Mouse (Mus musculus) activated CD4-positive, CD25-positive, alpha-beta regulatory T cell, adult 4 months (primary cell): Measurements from ENCODE around the gene Wdr44. TPM values are rescaled to one million over a fixed set of nuclear protein-coding genes. Genes with fewer than 3 reads are reported as not detected.
"Not testable (repeated sequence)": the region's sequence is repeated elsewhere in the genome, so short reads cannot be mapped to it uniquely, and the experiment has no call there.

Experiments used
- ATAC-seq: one replicate; pipeline ENCODE4 v1.8.0; 2017
- polyA plus RNA-seq, 2 experiments: library from polyadenylated mRNA; unstranded; fragments of 100-300 nt; shearing (Covaris generic); gene quantifications; one replicate each; pipeline ENCODE4 v1.2.1; 2017

Wdr44 gene
- polyA plus RNA-seq = 10 to 100 TPM; 30.2 to 34.1 TPM

- ATAC-seq = peak; percentile 89
These were observed at the start of gene Wdr44 for GRCm38 (mm10) chrX:23692722-23693442. Gene Wdr44, plus strand, starts transcription at chrX:23693051.

DNA sequence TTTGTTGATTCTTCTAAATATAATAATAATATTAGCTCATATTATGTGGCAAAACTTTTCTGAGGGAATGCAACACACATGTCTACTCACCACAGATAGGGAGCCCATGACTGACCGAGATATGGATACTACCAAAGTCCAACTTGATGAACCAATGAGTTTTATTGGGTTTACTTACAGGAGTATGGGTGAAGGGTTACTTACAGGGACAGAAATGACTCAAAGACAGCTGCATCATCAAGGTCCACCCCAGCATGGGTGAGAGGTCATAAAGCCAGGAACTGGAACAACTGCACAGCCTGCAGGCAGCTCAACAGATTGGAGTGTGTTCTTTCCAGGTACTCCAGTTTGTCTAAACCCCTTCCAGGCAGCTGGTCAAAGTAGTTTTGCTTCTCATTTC, 44.5 kb upstream of the Wdr44 start:
- ATAC-seq = no peak

GRCm38 (mm10) chrX:23662216-23662615, 30.6 kb upstream of the Wdr44 start:
- ATAC-seq = no peak

DNA sequence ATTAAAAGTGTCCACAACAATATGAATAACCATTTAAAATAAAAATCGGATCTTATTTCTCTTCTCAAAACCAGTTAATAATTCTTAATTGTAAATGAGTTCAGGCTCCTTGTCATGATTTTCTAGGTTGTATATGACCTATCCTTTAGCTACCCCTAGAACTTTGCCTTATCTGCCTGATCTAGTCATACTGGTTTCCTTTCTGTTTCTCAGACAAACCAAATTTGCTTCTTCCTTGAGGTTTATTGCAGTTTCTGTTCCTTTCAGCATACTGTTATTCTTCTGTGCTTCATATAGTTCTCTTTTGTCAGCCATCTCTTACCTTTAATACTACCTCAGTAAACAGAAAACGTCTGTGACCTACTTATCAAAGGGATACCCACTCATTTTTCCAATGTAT, 19.7 kb upstream of the Wdr44 start:
- ATAC-seq = peak; percentile 40

GRCm38 (mm10) chrX:23675450-23675849, 17.4 kb upstream of the Wdr44 start:
- ATAC-seq = no peak

DNA sequence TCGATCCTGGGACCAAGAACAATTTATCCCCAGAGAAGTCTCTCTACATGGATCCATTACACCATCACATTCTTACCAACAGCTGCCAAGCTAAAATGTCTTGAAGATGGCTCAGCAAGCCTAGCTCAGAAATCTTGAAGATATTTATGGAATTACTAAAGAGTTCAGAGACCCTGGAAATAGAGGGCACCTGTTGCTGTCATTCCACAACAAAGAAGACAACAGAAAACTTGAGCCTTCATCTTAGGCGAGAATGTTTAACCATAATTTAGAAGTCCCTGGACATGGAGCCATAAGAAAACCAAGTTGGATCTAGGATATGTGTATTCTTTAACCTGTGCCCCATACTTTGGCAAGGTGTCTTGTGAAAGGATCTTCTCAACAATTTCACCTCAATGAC, 16.3 kb upstream of the Wdr44 start:
- ATAC-seq = no peak

GRCm38 (mm10) chrX:23677511-23677910, 15.3 kb upstream of the Wdr44 start:
- ATAC-seq = no peak

DNA sequence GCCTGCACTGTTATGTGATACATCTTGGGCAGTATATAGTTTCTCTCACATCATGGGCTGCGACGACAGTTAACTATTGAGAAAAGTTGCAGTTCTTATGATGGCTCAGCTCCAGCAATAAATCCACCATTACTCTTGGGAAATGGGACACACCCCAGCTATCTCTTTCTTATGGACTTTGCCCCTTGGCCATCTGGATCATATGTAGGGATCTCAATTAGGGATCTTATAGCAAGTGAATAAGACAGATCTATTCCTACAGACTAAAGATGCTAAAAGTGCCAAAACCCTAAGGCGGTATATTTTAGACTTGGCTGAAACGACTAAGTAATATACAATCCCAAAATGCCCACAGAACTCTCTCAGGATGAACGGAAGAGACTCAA, 522 bp upstream of the Wdr44 start:
- ATAC-seq = no peak

DNA sequence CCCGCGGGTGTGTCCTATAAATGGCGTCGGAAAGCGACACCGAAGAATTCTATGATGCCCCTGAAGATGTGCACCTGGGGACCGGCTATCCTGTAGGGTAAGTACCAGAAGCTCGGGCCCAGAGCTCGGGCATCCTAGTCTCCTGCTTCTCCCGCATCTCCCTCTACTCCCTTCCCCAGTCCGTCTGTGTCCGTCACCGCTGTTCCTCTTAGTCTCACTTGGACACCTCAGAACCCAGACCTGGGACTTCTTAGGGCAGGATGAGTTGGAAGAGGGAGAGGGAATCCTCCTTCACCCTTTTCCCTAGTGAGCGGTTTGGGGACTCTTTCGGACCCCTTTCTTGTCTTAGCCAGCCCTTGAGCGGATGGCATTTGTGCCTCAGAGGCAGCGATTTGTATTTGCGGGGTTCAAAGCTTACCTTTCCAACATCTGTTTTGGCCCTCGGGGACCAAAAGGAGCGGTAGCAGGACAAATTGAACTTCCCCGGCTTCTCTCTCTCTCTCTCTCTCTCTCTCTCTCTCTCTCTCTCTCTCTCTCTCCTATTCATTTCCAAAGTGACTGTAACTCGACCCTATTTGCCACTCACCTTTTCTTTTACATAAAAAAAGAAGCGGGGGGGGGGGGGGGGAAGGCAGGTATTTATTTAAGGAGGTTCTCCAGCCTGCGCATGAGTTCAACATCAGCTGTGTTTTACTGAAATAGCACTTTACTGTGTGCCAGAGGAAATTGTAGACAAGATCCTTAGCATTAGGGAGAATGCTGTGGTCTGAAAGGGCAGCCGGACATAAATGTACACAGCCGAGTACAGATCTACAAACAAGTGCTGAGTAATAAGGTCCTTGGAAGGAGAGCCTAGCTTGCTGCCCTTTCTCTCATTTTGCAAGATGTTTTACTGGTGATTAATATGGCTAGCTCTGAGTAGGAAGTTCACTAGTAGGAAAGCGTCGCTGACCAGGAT, 871 bp downstream of the Wdr44 start:
- no peak for ATAC-seq

GRCm38 (mm10) chrX:23694588-23694987, 1.7 kb downstream of the Wdr44 start:
- no peak for ATAC-seq

GRCm38 (mm10) chrX:23695109-23695508, 2.3 kb downstream of the Wdr44 start:
- no peak for ATAC-seq

- peak; percentile 39 for ATAC-seq
These were observed 4.5 kb downstream of the Wdr44 start for GRCm38 (mm10) chrX:23697346-23697745.

GRCm38 (mm10) chrX:23699023-23699422, 6.2 kb downstream of the Wdr44 start:
- ATAC-seq = no peak

DNA sequence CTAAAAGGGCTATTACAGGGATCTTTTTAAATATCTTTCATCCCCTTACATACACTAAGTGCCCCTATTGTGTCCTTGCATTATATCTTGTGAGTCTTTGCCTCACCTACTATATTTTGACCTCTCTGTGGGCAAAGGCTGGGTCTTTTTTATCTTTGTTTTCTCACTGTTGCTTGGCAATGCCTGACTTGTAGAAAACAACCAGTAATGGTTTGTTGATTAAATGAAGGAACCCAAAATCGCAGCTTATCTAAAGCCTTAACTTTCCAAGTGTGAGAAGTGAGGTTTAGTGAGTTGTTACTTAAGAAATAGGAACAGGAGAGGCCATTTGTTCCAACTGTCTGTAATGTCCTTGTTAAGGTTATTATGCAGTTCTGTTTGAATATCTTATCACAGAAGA, 24.4 kb downstream of the Wdr44 start:
- no peak for ATAC-seq

GRCm38 (mm10) chrX:23727463-23727862, 34.6 kb downstream of the Wdr44 start:
- no peak for ATAC-seq

- ATAC-seq = no peak
These were observed 61.8 kb downstream of the Wdr44 start for GRCm38 (mm10) chrX:23754671-23755070.

DNA sequence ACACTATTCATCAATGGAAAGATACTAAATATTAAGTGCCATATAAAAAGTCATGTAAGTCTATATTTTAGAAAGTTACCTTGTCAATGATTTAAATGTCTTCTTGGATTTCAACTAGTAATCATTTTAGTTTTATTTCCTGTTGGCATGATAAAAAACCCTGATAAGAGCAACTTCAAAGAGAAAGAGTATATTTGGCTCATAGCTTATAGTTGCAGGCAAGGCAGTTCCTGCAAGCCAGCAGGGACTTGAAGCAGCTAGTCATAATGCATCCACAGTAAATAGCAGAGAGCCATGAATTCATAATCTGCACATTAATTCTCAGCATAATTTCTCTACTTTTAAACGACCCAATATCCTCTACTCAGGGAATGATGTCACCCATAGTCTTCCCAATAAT, 75.0 kb downstream of the Wdr44 start:
- ATAC-seq = peak; percentile 54

- ATAC-seq = no peak
These were observed 114.3 kb downstream of the Wdr44 start for GRCm38 (mm10) chrX:23807125-23807524.

DNA sequence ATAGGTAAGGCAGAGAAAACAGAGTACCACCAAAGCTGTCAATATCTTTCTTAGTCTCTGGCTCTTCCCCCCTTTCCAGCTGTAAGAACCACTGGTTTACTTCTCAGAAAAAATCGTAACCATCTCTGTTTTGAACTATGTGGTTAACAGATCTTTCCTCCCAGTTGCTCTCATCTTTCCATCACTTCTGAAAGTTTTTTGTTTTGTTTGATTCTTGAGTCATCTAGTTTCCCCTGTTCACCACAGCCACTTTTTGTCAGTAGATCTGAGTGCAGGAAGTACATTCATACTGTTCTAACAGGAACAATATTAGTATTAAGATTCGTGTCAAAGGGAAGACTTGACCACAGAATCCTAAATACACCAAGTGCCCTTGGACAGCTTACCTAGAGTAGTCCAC, 117.5 kb downstream of the Wdr44 start:
- ATAC-seq = peak; percentile 80

DNA sequence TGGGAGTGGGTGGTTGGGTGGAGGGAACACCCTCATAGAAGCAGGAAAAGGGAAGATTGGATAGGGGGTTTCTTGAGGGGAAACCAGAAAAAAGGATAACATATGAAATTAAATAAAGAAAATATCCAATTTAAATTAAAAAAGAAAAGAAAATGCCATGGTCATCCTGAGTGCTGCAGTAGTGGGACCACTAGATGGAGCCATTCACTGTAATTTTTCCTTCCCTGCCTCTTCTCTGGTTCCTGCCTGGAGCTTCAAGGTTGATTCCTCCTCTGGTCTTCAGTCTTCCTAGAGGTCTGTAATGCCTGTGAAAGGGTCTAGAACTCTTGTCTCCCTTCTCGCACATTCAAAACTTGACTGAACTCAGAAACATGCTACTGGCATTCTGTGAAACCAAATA, 120.4 kb downstream of the Wdr44 start:
- ATAC-seq = not testable (repeated sequence)

DNA sequence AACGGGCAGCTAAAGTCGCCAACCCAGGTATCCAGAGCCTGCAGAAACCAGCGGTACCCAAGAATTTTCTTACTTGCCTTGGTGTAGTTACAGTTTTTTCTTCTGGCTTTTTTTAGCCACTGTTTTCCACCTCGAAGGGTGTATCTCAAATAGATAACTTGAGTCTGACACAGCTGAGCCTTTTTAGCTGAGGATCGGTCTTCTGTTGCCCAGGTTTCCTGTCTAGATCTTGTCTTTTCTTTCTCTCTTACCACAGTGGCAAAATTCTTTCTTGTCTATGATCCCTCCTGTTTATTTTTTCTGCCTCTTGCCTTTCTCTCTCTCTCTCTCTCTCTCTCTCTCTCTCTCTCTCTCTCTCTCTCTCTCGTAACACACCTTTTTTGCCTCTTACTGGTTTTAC, 130.0 kb downstream of the Wdr44 start:
- not testable (repeated sequence) for ATAC-seq

- ATAC-seq = no peak
These were observed 130.7 kb downstream of the Wdr44 start for GRCm38 (mm10) chrX:23823398-23824023.

GRCm38 (mm10) chrX:23833784-23834183, 140.9 kb downstream of the Wdr44 start:
- not testable (repeated sequence) for ATAC-seq
